Mouse (Mus musculus) spleen, adult 12 weeks (tissue): Measurements from ENCODE around the gene Slc12a4.
A peak's percentile ranks its signal among the peaks of the same experiment; 100 is the strongest.
"Not testable (repeated sequence)": the region's sequence is repeated elsewhere in the genome, so short reads cannot be mapped to it uniquely, and the experiment has no call there.

ENCODE experiments used
- DNase-seq: peaks from one replicate; pipeline ENCODE4 v3.0.0; 2022; ENCODE audit warnings: low spot score

Gene Slc12a4

DNA sequence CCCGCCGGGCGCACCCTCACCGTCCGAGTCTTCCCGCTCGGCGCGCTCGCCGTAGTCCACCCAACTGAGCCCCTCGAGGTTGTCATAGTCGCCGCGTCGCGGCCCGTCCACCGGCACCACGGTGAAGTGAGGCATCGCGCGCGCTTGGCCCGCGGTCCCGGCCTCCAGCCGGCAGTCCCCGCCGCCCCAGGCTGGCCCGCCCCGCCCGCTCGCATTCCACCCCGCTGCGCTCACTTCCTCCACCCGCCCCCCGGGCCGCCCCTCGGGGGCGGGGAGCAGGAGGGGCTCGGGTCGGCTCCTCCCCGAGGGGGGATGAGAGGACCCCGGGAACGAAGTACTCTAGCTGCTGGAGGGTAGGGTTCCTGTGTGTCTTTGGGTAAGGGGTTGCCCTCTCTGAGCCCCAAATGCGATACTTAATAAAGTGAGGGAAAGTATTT, at the start of gene Slc12a4:
TSS of gene Slc12a4 (minus strand) at position 193 of the 437 bp plus-strand sequence.
- DNase-seq = peak; percentile 59

DNA sequence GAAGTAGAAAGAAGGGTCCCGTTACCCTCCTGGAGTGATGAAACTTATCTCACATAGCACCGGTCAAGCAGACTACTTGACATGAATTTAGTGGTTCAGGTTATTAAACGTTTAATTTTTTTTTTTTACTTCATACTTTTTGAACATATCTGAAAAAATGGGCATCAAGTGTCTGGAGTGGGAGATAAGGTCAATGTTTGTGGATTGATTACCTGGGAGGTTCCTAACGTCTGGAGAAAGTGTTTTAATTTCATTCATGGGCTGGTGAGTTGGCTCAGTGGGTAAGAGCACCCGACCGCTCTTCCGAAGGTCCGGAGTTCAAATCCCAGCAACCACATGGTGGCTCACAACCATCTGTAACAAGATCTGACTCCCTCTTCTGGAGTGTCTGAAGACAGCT, 46.3 kb upstream of the Slc12a4 start:
- DNase-seq = not testable (repeated sequence)

DNA sequence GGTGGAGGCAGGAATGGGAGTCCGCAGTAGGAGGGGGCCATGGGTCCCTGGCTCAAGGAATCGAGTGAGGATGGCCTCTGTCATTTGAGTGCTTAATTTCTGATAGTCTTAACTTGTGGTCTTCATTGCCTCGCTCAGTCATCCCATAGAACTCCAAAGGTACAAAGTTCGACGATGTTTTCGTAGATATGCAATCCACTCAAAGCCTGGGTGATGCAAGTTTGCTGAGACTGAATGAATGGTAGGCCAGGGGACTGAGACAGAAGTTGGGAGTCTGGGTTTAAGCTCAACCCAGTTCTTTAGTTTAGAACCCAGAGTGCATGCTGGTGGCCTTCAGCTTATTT, 45.7 kb upstream of the Slc12a4 start, which contains the start of gene Ddx28:
TSS of gene Ddx28 (minus strand) at position 240 of the 344 bp plus-strand sequence.
- DNase-seq = no peak

- DNase-seq = peak; percentile 85
Measured at GRCm38 (mm10) chr8:106010748-106011642, 45.1 kb upstream of the Slc12a4 start.

DNA sequence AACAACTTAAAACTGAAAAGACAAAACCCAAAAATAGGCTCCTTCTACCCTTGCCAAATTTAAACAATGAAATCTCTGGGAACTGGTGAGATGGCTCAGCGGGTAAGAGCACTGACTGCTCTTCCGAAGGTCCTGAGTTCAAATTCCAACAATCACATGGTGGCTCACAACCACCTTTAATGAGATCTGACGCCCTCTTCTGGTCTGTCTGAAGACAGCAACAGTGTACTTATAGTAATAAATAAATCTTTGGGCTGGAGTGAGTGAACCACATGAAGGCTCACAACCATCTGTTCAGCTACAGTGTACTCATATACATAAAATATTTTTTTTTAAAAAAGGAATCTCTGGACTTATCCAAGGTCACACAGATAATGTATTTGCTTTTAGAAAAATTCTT, 42.0 kb upstream of the Slc12a4 start:
- not testable (repeated sequence) for DNase-seq

- no peak for DNase-seq
Measured at GRCm38 (mm10) chr8:106007135-106007534, 41.2 kb upstream of the Slc12a4 start.

GRCm38 (mm10) chr8:106006413-106006812, 40.5 kb upstream of the Slc12a4 start:
- DNase-seq = no peak

DNA sequence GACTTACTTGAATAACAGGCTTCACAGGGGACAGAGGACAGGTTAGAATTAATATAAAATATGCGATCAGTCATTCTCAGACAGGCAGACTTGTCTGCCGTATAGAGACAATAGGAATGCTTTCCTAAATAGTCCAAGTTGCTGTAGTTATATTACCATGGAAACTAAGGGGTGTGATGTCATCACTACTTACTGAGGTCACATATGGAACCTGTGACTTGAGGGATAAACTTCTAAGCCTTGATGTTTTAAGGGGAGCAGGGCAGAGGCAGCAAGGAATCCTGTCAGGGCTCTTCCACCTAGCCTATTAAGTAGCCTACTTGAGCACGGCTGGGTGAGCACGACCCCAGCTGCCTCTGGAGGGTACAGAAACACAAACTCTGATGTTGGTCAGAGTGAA, 40.0 kb upstream of the Slc12a4 start, which contains the start of gene Dpep2nb:
TSS of gene Dpep2nb (minus strand) at position 101 of the 400 bp plus-strand sequence.
- DNase-seq = no peak

DNA sequence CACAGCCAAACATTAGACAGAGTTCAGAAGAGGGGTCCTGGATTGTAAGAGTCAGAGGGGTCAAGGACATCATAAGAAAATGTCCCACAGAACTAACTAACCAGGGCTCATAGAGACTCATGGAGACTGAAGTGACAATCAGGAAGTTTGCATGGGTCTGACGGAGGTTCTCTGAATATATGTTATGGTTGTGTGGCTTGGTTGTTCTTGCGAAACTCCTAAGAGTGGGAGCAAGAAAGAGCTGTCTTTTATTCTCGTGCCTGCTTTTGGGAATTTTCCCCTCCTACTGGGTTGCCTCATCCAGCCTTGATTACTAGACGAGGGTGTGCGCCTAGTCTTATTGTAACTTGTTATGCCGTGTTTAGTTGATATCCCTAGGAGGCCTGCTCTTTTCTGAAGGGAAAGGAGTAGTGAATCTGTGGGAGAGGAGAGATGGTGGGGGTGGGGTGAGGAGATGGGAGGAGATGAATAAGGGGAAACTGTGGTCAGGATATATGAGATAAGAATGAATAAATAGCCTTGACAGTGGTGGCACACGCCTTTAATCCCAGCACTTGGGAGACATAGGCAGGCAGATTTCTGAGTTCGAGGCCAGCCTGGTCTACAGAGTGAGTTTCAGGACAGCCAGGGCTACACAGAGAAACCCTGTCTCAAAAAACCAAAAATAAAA, 38.8 kb upstream of the Slc12a4 start:
- no peak for DNase-seq

DNA sequence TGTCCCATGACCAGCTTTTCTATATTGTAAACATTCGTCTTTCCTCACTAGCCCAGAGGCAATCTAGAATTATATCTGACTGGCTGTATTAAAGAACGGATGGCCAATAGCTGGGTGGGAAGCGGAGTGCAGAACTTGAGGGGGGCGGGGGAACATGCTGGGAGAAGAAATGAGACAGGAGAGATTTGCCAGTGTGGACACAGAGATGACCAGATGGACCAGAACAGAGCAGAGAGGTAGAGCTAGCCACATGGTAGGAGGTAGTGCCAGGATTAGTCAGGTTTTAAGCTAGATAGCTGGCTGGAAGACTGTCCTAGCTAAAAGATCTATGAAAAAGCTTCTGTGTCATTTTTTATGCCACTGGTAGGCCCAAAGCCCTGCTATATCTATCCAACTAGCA, 36.0 kb upstream of the Slc12a4 start:
- no peak for DNase-seq

GRCm38 (mm10) chr8:105998971-105999370, 33.1 kb upstream of the Slc12a4 start:
- no peak for DNase-seq

DNA sequence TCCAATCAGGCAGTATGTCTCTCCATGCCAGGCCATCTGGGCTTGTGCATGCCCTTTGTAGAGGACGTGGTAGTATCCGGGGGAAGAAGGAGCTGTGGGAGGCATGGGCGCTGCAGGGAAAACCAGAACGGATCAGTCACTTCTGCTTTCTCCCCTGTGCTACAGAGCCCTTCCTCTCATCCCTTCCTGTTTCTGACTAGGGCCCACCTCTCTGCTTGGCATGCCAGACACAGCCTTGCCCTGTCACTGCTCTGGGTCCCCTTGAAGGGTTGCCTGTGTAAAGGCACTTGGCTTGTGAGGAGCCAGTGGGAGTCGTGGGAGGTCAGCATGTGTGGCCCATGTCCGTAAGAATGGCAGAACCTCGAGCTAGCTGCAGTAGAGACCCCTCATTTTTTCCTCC, 30.5 kb upstream of the Slc12a4 start:
- DNase-seq = no peak

DNA sequence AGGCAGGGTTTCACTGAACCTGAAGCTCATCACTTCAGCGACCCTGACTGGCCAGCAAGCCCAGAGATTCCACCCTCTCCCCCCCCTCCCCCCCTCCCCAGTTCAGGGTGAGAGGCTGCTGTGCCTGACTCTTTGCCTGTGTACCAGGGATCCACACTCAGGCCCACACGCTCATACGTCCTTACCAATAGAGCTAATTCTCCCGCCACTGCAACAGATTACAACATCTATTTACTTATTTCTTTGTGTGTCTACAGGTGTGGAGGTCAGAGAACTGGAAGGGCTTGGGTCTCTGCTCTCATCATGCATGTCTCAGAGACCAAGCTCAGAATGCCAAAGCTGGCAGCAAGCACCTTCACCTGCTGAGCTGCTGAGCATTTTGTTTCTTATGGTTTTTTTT, 27.3 kb upstream of the Slc12a4 start:
- DNase-seq = no peak

DNA sequence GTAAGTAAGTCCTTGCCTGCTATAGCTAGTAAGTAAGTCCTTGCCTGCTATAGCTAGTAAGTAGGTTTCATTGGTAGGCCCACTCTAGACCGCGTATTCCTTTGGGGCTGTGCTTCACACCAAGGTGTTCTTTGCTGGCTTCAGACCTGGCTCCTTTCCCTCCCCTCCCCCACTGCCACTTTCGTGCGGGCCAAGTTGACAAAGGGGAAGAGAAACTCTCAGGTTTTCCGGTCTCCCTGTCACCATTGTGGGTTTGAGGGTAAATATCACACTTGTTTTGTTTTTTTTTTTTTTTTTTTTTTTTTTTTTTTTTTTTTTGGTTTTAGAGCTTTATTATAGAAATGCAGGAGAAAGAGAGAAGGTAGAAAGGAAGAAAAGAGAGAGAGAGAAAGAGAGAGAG, 26.6 kb upstream of the Slc12a4 start:
- DNase-seq = peak; percentile 49

- no peak for DNase-seq
Measured at GRCm38 (mm10) chr8:105991546-105991945, 25.6 kb upstream of the Slc12a4 start.

DNA sequence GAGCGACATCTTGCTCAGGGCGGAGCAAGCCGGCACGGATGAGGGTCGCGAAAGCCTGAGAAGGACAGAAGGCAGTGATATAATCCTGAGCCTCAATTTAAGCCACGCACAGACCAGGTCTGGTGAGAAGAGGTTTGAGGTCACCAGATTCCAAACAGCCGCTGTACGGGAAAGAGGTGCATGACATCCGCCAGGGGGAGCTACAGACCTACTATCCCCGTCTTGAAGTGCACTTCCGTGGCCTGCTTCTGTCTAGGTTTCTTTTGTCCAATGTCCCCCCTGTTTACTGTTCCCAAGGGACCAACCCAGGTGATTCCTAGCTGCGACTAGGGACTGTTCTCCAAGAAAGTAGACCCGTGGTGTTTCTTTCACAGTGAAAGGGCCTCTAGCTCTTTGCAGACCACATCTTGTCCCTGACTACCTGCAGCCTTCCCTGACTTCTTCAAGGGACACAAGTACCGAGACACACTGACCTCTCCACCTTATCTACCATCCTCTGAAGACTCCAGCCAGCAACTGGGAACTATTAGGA, 25.0 kb upstream of the Slc12a4 start, which contains the start of gene Dus2:
TSS of gene Dus2 (plus strand) at position 482 of the 532 bp plus-strand sequence.
- DNase-seq = peak; percentile 69

- DNase-seq = no peak
Measured at GRCm38 (mm10) chr8:105988546-105988945, 22.6 kb upstream of the Slc12a4 start.

DNA sequence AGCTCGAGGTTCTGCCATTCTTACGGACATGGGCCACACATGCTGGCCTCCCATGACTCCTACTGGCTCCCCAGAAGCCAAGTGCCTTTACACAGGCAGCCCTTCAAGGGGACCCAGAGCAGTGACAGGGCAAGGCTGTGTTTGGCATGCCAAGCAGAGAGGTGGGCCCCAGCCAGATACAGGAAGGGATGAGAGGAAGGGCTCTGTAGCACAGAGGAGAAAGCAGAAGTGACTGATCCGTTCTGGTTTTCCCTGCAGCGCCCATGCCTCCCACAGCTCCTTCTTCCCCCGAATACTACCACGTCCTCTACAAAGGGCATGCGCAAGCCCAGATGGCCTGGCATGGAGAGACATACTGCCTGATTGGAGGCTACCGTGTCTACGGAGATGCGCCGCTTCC, 17.5 kb upstream of the Slc12a4 start:
- DNase-seq = not testable (repeated sequence)

GRCm38 (mm10) chr8:105981146-105981545, 15.2 kb upstream of the Slc12a4 start:
- no peak for DNase-seq

DNA sequence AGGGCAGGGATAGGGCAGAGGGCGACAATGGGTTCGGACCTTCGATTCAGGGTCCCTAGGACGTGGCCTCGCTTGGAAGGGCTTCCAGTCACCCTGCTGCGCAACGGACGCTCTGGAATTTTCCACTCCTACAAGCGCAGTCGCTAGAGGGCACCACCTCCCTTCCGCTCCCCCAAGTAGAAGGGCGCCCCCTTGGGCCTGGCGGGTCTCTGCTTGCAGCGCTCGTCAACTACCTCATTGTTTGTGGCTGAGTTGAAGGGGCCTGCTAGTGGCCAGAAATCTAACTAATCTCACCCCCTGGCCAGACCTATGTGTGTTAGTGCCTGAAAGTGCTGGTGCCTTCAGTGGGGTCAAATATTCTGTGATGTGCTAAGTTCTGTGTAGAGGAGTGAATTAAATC, 13.4 kb upstream of the Slc12a4 start, which contains the start of gene Dpep3:
TSS of gene Dpep3 (minus strand) at position 105 of the 400 bp plus-strand sequence.
- no peak for DNase-seq

DNA sequence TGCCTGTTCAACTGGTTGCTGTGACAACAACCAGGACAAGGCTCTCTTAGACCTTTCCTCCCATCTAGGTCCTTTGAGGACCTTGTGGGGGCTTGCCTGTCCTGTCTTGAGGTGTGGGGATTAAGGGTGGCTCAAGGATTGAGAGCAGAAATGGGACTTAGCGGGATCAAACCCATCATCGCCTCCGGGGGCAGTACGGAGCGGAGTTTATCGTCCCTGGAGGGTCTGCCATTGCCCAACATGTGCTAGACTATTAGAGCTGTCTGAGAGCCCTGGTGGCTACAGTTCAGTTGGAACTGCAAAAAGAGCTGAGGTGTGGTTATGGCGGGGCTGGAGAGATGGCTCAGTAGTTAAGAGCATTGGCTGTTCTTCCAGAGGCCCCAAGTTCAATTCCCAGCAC, 9.5 kb upstream of the Slc12a4 start:
- no peak for DNase-seq

- no peak for DNase-seq
Measured at GRCm38 (mm10) chr8:105971019-105971720, 5.3 kb upstream of the Slc12a4 start.
